Mouse (Mus musculus) forebrain, embryonic 13.5 days (tissue): ENCODE data around the gene Oma1. TPM values are rescaled to one million over a fixed set of nuclear protein-coding genes. Genes with fewer than 3 reads are reported as not detected.

Experiments
- ATAC-seq: fragments of 200-750 bp; cut with Nextera tagmentation; 2 replicates; pipeline ENCODE4 v1.8.0; 2017
- H3K27ac ChIP-seq: fragments of 300-500 bp; sonication (generic); 2 replicates; pipeline ENCODE4 v1.5.1; 2015; ENCODE audit warnings: inconsistent platforms, mild to moderate bottlenecking, moderate library complexity
- H3K27me3 ChIP-seq: fragments of 300-500 bp; sonication (generic); 2 replicates; pipeline ENCODE4 v1.6.1; 2015; ENCODE audit warnings: mild to moderate bottlenecking, inconsistent platforms
- H3K36me3 ChIP-seq: fragments of 300-500 bp; sonication (generic); 2 replicates; pipeline ENCODE4 v1.6.1; 2015; ENCODE audit warnings: mild to moderate bottlenecking, inconsistent platforms; ENCODE audit not compliant: poor library complexity, severe bottlenecking
- H3K4me1 ChIP-seq: fragments of 300-500 bp; sonication (generic); 2 replicates; pipeline ENCODE4 v1.6.1; 2015; ENCODE audit warnings: inconsistent platforms
- H3K4me2 ChIP-seq: fragments of 300-500 bp; sonication (generic); 2 replicates; pipeline ENCODE4 v1.6.1; 2015; ENCODE audit warnings: inconsistent platforms, mild to moderate bottlenecking, moderate library complexity
- H3K4me3 ChIP-seq: fragments of 300-500 bp; sonication (generic); 2 replicates; pipeline ENCODE4 v1.5.1; 2015; ENCODE audit warnings: mild to moderate bottlenecking, inconsistent platforms
- H3K9ac ChIP-seq: fragments of 300-500 bp; sonication (generic); 2 replicates; pipeline ENCODE4 v1.6.1; 2015; ENCODE audit warnings: mild to moderate bottlenecking, inconsistent platforms
- H3K9me3 ChIP-seq: fragments of 300-500 bp; sonication (generic); replicated peaks from 2 replicates; pipeline ENCODE4 v1.6.1; 2016; ENCODE audit warnings: inconsistent platforms
- WGBS: fragments of 180-500 bp; shearing (Covaris S2); methylation state at CpG from one replicate; pipeline ENCODE4 v1.1.7; 2015; 5-methylcytosine and 5-hydroxymethylcytosine counted together
- polyA plus RNA-seq: library from polyadenylated mRNA; unstranded; fragments of >200 nt; fragmentation: Nextera tagmentation; extraction: Ambion mirVana; gene quantifications from 2 replicates; pipeline ENCODE4 v1.2.1, GENCODE M21; 2015

The Oma1 gene
- polyA plus RNA-seq, 1 experiment from 2014 or later: 10.9 TPM

DNA sequence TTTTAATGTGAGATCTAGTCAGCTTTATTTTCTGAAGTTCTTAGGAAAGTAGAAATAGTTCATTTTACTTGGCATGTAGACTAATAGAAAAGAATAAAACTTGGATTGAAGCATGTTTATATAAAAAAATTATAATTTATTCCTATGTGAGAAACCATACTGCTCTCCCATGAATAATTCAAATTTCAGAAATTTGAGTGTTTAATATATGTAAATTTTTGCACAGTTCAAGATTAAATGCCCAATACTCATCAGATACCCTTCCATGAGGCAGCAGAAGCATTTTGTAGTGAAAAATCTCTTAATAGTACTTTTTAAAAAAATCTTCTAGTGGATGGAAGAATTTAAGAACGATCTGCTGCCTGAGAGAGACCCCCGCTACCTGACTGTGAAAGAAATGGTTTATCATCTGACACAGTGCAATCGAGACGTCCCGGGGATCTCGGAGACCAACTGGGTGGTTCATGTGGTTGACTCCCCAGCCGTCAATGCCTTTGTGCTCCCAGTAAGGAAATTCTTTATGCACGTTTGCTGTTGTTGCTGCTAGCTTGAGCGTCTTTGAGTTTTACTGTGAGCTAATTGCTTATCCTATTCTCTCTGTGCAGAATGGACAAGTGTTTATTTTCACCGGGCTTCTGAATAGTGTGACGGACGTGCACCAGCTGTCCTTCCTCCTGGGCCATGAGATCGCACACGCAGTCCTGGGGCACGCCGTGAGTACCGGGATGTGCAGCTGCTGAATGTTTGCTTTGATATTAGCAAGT lies 11.3 kb downstream of the Oma1 start:
- Histone ChIP-seq H3K9me3 (no peaks in the 10 kb centered on the region), H3K9ac (peak overlapping the region; percentile 34; the same call in 1 of the 2 replicates), H3K4me2 (peak overlapping the region; percentile 50), H3K27me3 (peaks cover 14% of the 10 kb centered on the region), H3K4me3 (peak overlapping the region; percentile 18; the same call in 1 of the 2 replicates), H3K36me3 (no peaks in the 10 kb centered on the region), H3K4me1 (peaks cover 14% of the 10 kb centered on the region), H3K27ac (peak overlapping the region; percentile 70)
- peak; percentile 92 for ATAC-seq
- WGBS: 11% methylated on average over 17 of the region's 17 CpGs

- no peak overlapping the region for H3K4me2 ChIP-seq
- H3K9me3 ChIP-seq: no peaks in the 10 kb centered on the region
- 81% methylated on average over 3 of the region's 3 CpGs for WGBS
- H3K4me1 ChIP-seq: peaks cover 11% of the 10 kb centered on the region
- H3K9ac ChIP-seq: no peak overlapping the region
- peaks cover 12% of the 10 kb centered on the region for H3K27me3 ChIP-seq
- no peak overlapping the region for H3K4me3 ChIP-seq
- no peak for ATAC-seq
- H3K36me3 ChIP-seq: peaks cover 4% of the 10 kb centered on the region; the same call in 1 of the 2 replicates
- H3K27ac ChIP-seq: no peak overlapping the region
These were observed 13.4 kb downstream of the Oma1 start for GRCm38 (mm10) chr4:103326994-103327393.

DNA sequence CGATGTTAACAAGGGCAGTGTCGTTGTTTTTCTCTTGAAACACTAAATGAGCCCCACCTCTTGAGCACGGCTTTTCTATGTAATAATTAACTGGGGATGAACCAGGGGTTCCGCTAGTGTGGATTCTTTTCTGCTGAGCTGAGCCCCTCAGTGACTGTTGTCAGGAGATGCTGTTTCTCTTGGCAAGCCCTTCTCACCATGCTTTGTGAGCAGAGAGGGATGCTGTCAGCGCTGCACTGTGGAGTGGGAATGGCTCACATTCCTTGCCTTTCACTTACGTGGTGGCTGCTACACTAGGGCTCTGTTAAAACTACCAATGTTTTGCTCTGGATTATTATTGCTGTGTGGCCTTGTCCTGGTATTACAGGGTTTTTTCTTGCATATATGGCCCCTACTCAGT lies 15.7 kb downstream of the Oma1 start:
- peaks cover 4% of the 10 kb centered on the region; the same call in 1 of the 2 replicates for H3K36me3 ChIP-seq
- peaks cover 5% of the 10 kb centered on the region for H3K27me3 ChIP-seq
- 43% methylated on average over 6 of the region's 6 CpGs for WGBS
- no peak overlapping the region for H3K4me3 ChIP-seq
- H3K9ac ChIP-seq: no peak overlapping the region
- ATAC-seq: no peak
- no peak overlapping the region for H3K27ac ChIP-seq
- H3K4me2 ChIP-seq: no peak overlapping the region
- H3K4me1 ChIP-seq: peaks cover 11% of the 10 kb centered on the region
- H3K9me3 ChIP-seq: no peaks in the 10 kb centered on the region

GRCm38 (mm10) chr4:103335134-103335533 lies 21.5 kb downstream of the Oma1 start:
- no peaks in the 10 kb centered on the region for H3K4me1 ChIP-seq
- no peak overlapping the region for H3K27ac ChIP-seq
- peaks cover 4% of the 10 kb centered on the region; the same call in 1 of the 2 replicates for H3K36me3 ChIP-seq
- ATAC-seq: no peak
- H3K9me3 ChIP-seq: no peaks in the 10 kb centered on the region
- no peak overlapping the region for H3K4me3 ChIP-seq
- H3K4me2 ChIP-seq: no peak overlapping the region
- H3K9ac ChIP-seq: no peak overlapping the region
- H3K27me3 ChIP-seq: no peaks in the 10 kb centered on the region
- 76% methylated on average over 5 of the region's 5 CpGs for WGBS

GRCm38 (mm10) chr4:103340726-103341125 lies 27.1 kb downstream of the Oma1 start:
- Histone ChIP-seq H3K9ac (no peak overlapping the region), H3K27ac (no peak overlapping the region), H3K36me3 (no peaks in the 10 kb centered on the region), H3K4me2 (no peak overlapping the region), H3K4me1 (no peaks in the 10 kb centered on the region), H3K27me3 (no peaks in the 10 kb centered on the region), H3K9me3 (no peaks in the 10 kb centered on the region), H3K4me3 (no peak overlapping the region)
- 55% methylated on average over 1 of the region's 1 CpGs for WGBS
- ATAC-seq: no peak

GRCm38 (mm10) chr4:103341620-103342019 lies 28.0 kb downstream of the Oma1 start:
- Histone ChIP-seq H3K9ac (no peak overlapping the region), H3K27ac (no peak overlapping the region), H3K36me3 (no peaks in the 10 kb centered on the region), H3K9me3 (no peaks in the 10 kb centered on the region), H3K4me2 (no peak overlapping the region), H3K4me1 (no peaks in the 10 kb centered on the region), H3K4me3 (no peak overlapping the region), H3K27me3 (no peaks in the 10 kb centered on the region)
- ATAC-seq: no peak
- WGBS: 79% methylated on average over 4 of the region's 4 CpGs

- H3K9ac ChIP-seq: no peak overlapping the region
- ATAC-seq: peak; percentile 57; the same call in 1 of the 2 replicates
- H3K4me3 ChIP-seq: no peak overlapping the region
- H3K9me3 ChIP-seq: no peaks in the 10 kb centered on the region
- no peaks in the 10 kb centered on the region for H3K36me3 ChIP-seq
- 42% methylated on average over 2 of the region's 2 CpGs for WGBS
- no peaks in the 10 kb centered on the region for H3K4me1 ChIP-seq
- H3K27ac ChIP-seq: no peak overlapping the region
- no peak overlapping the region for H3K4me2 ChIP-seq
- H3K27me3 ChIP-seq: no peaks in the 10 kb centered on the region
These were observed 32.4 kb downstream of the Oma1 start for GRCm38 (mm10) chr4:103346058-103346457.

GRCm38 (mm10) chr4:103346849-103347248 lies 33.2 kb downstream of the Oma1 start:
- 52% methylated on average over 5 of the region's 5 CpGs for WGBS

GRCm38 (mm10) chr4:103349219-103349618 lies 35.6 kb downstream of the Oma1 start:
- no peak overlapping the region for H3K4me2 ChIP-seq
- H3K27ac ChIP-seq: no peak overlapping the region
- no peak for ATAC-seq
- H3K4me1 ChIP-seq: no peaks in the 10 kb centered on the region
- no peaks in the 10 kb centered on the region for H3K36me3 ChIP-seq
- no peak overlapping the region for H3K9ac ChIP-seq
- WGBS: 93% methylated on average over 4 of the region's 4 CpGs
- no peak overlapping the region for H3K4me3 ChIP-seq
- no peaks in the 10 kb centered on the region for H3K9me3 ChIP-seq
- H3K27me3 ChIP-seq: no peaks in the 10 kb centered on the region

More at GRCm38 (mm10) chr4:103346849-103347248, 33.2 kb downstream of the Oma1 start:
- Histone ChIP-seq H3K36me3 (no peaks in the 10 kb centered on the region), H3K27me3 (no peaks in the 10 kb centered on the region), H3K27ac (no peak overlapping the region), H3K9ac (no peak overlapping the region), H3K9me3 (no peaks in the 10 kb centered on the region), H3K4me1 (no peaks in the 10 kb centered on the region), H3K4me3 (no peak overlapping the region), H3K4me2 (no peak overlapping the region)
- no peak for ATAC-seq

DNA sequence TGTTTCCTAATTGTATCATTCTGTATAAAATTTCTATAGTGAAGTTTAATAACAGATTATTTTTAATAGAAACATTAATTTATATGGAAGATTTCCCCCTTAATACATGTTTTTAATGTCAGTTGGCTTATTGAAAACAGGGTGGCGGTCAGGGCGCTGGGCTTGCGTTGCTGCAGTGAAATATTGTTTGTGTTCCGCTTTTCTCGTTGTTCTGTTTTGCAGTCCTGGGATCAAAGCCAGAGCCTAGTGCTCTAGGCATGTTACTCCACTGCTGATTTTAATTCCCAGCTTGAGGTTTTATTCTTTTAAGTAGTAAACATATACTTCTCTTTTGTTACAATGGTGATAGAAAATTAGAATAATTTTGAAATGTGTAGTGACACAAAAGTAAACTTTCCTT lies 39.3 kb downstream of the Oma1 start:
- Histone ChIP-seq H3K4me1 (no peaks in the 10 kb centered on the region), H3K9me3 (no peaks in the 10 kb centered on the region), H3K36me3 (no peaks in the 10 kb centered on the region), H3K4me2 (no peak overlapping the region), H3K27me3 (no peaks in the 10 kb centered on the region), H3K9ac (no peak overlapping the region), H3K4me3 (no peak overlapping the region), H3K27ac (no peak overlapping the region)
- ATAC-seq: no peak
- 71% methylated on average over 5 of the region's 5 CpGs for WGBS

- Histone ChIP-seq H3K4me2 (no peak overlapping the region), H3K27ac (no peak overlapping the region), H3K36me3 (no peaks in the 10 kb centered on the region), H3K27me3 (no peaks in the 10 kb centered on the region), H3K9ac (no peak overlapping the region), H3K4me1 (no peaks in the 10 kb centered on the region), H3K4me3 (no peak overlapping the region), H3K9me3 (no peaks in the 10 kb centered on the region)
- no peak for ATAC-seq
- 96% methylated on average over 3 of the region's 3 CpGs for WGBS
These were observed 43.8 kb downstream of the Oma1 start for GRCm38 (mm10) chr4:103357457-103357856.

DNA sequence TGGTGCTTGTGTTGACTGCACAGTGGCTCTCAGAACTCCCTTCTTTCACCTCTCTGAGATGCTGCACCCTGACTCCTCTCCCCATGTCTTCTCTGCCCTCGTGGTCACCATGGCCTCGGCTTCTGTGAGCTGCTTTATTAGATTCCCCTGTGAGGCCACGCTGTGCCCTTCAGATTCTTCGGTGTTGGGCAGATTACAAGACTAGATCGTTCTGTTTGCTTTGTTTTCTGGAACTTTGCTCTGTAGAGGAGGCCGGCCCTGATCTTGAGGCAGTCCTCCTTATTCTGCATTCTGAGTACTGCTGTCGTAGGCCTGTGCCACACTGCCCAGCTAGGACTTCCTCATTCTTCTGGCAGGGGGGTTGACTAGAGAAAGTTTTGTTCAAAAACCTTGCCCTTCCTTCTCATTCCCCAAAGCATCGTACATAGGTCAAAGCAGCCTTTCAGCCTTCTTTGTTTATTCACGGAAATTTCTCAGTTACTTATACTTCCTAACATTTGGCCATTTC lies 45.4 kb downstream of the Oma1 start:
- no peaks in the 10 kb centered on the region for H3K27me3 ChIP-seq
- H3K4me1 ChIP-seq: no peaks in the 10 kb centered on the region
- no peaks in the 10 kb centered on the region for H3K36me3 ChIP-seq
- H3K9ac ChIP-seq: no peak overlapping the region
- no peak for ATAC-seq
- H3K9me3 ChIP-seq: no peaks in the 10 kb centered on the region
- 88% methylated on average over 9 of the region's 9 CpGs for WGBS
- H3K4me2 ChIP-seq: no peak overlapping the region
- no peak overlapping the region for H3K4me3 ChIP-seq
- no peak overlapping the region for H3K27ac ChIP-seq
